Mouse (Mus musculus) C2C12 (cell line): ENCODE data around the gene Nat8f7. TPM values are rescaled to one million over a fixed set of nuclear protein-coding genes. Genes with fewer than 3 reads are reported as not detected.
"Not testable (repeated sequence)": the region's sequence is repeated elsewhere in the genome, so short reads cannot be mapped to it uniquely, and the experiment has no call there.

Experiments
- H3K27me3 ChIP-seq: one replicate; pipeline ENCODE4 v1.6.1; 2011; ENCODE audit not compliant: control insufficient read depth, insufficient read depth, insufficient read length
- H3K36me3 ChIP-seq: one replicate; pipeline ENCODE4 v1.6.1; 2011; ENCODE audit not compliant: control insufficient read depth, insufficient read depth
- H3K4me3 ChIP-seq: one replicate; pipeline ENCODE4 v1.5.1; 2011; ENCODE audit warnings: mild to moderate bottlenecking, control low read depth; ENCODE audit not compliant: poor library complexity, insufficient read depth, severe bottlenecking
- H3K79me2 ChIP-seq: one replicate; pipeline ENCODE4 v1.6.1; 2011; ENCODE audit not compliant: control insufficient read depth, insufficient read depth
- H3K79me3 ChIP-seq: one replicate; pipeline ENCODE4 v1.6.1; 2011; ENCODE audit warnings: low read depth, control low read depth
- H3ac ChIP-seq: one replicate; pipeline ENCODE3; 2011; ENCODE audit warnings: low read depth; ENCODE audit not compliant: control insufficient read depth, insufficient read length
- long read RNA-seq, 2 experiments: library from polyadenylated mRNA; unstranded; transcript quantifications; one replicate each; pipeline ENCODE4 v2.0.0; 2019 to 2020
- microRNA-seq: library from miRNA; unstranded; fragments of <30 nt; microRNA quantifications from one replicate; pipeline ENCODE4, GENCODE M21; 2019; ENCODE audit warnings: borderline microRNAs expressed
- polyA plus RNA-seq: library from polyadenylated mRNA; unstranded; fragments of >200 nt; fragmentation: generic; extraction: Trizol; gene quantifications from one replicate; pipeline ENCODE4 v1.2.1, GENCODE M21; 2012; ENCODE audit warnings: missing spikeins

Gene Nat8f7
- not detected for polyA plus RNA-seq
- long read RNA-seq, experiment 1, result 0 reads
- long read RNA-seq, experiment 2, result 0 reads

- not testable (repeated sequence) for H3K79me2 ChIP-seq, H3ac ChIP-seq, H3K4me3 ChIP-seq, H3K27me3 ChIP-seq, H3K36me3 ChIP-seq, H3K79me3 ChIP-seq
Observed at GRCm38 (mm10) chr6:85713105-85713504, at the start of gene Nat8f7. Gene Nat8f7 (minus strand): TSS chr6:85713205.

DNA sequence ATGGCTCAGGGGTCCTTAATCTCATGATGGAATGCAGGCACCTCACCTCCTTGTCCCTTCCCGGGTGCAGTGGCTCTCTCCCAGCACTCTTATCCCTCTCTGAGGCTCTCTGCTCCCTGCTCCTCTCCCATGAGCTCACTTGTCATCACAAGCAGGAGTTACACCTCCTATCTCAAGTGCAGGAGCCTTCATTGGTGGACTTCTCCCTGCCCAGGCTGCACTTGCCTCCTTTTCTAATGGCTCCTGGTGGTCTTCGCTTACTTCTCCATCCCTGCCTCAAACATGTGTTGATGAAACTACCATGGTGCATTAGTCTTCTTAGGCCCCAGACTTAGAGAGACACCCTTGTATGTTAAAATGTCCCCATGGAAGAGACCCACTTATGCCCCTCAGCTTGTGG lies 49.7 kb upstream of the Nat8f7 start:
- not testable (repeated sequence) for H3ac ChIP-seq, H3K4me3 ChIP-seq, H3K36me3 ChIP-seq, H3K79me3 ChIP-seq, H3K79me2 ChIP-seq, H3K27me3 ChIP-seq

DNA sequence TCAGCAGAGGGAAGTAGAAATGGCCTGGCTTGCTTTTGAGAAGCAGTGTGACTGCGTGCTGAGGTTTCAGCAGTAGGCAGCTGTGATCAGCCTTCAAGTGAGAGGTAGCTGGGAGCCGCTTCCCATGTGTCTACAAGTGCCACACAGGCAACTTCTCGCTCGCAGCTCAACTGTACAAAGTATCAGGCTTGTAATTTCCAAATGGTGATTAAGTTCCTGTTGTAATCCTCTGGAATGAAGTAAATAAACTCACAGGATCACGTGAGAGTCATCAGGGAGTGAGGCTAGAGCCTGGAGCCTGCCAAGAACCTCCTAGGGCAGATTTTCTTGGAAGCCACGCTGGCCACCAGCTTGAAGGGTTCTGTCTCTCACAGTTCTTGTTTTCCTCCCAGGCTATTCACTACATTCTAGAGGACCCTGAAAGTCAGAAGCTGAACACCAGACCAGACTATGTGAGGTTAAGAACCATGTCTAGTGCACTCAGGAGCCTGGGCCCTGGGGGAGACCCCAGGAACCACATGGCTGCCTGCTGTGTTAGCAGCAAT lies 42.8 kb upstream of the Nat8f7 start:
- H3K36me3 ChIP-seq, H3K79me2 ChIP-seq, H3K27me3 ChIP-seq, H3K4me3 ChIP-seq, H3ac ChIP-seq, H3K79me3 ChIP-seq: not testable (repeated sequence)

DNA sequence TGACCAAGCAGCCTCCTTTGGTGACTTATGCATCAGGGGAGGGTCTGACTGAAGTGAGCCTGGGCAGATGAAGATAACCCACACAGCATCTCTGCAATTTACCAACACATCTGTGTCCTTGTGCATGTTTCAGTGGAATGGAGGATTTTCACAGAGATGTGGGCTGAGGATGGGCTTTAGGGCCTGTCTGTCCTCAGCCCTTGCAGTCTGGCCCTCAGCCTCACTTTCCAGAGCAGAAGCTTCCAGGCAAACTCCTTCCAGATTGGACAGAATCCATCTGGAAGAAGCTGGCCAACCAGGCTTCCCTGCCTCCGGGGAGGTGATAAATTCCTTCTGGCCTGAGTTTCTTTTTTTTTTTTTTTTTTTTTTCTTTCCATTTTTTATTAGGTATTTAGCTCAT lies 3.4 kb downstream of the Nat8f7 start:
- H3K36me3 ChIP-seq, H3K79me3 ChIP-seq, H3K79me2 ChIP-seq, H3K4me3 ChIP-seq, H3K27me3 ChIP-seq, H3ac ChIP-seq: not testable (repeated sequence)

- H3ac ChIP-seq, H3K79me3 ChIP-seq, H3K79me2 ChIP-seq, H3K36me3 ChIP-seq, H3K27me3 ChIP-seq, H3K4me3 ChIP-seq: not testable (repeated sequence)
Observed at GRCm38 (mm10) chr6:85709206-85709605, 3.8 kb downstream of the Nat8f7 start.

- H3K27me3 ChIP-seq, H3ac ChIP-seq, H3K36me3 ChIP-seq, H3K79me2 ChIP-seq, H3K79me3 ChIP-seq, H3K4me3 ChIP-seq: not testable (repeated sequence)
Observed at GRCm38 (mm10) chr6:85701943-85702342, 11.1 kb downstream of the Nat8f7 start.

Small RNA genes lying within 50 kb of the gene (microRNA-seq; reads per million reads assigned to microRNA genes)
- gene Gm27317, result not detected

Other genes with a start within 250 kb of the Nat8f7 start
- gene Fbxo41, start 210.2 kb downstream of the Nat8f7 start, polyA plus RNA-seq, result 0.02 TPM
- not detected for gene Egr4, start 199.6 kb downstream of the Nat8f7 start, polyA plus RNA-seq
- gene Alms1, start 125.7 kb downstream of the Nat8f7 start, polyA plus RNA-seq, result 1.4 TPM
- not detected for gene Nat8f3, start 52.5 kb upstream of the Nat8f7 start, polyA plus RNA-seq
- not detected for gene Nat8f6, start 107.7 kb upstream of the Nat8f7 start, polyA plus RNA-seq
- not detected for gene Nat8f5, start 107.8 kb upstream of the Nat8f7 start, polyA plus RNA-seq
- gene Nat8, start 118.9 kb upstream of the Nat8f7 start, polyA plus RNA-seq, result not detected
- gene Nat8f2, start 156.0 kb upstream of the Nat8f7 start, polyA plus RNA-seq, result not detected
- 0.04 TPM for gene Nat8f4, start 191.7 kb upstream of the Nat8f7 start, polyA plus RNA-seq
- 25.6 TPM for gene Tprkb, start 198.7 kb upstream of the Nat8f7 start, polyA plus RNA-seq
- 1.8 TPM for gene Nat8f1, start 202.5 kb upstream of the Nat8f7 start, polyA plus RNA-seq
- 14.5 TPM for gene Dusp11, start 248.5 kb upstream of the Nat8f7 start, polyA plus RNA-seq